Mouse (Mus musculus) liver, postnatal 0 days (tissue): ENCODE measurements around the gene Rfx3.

Experiments
- CTCF ChIP-seq: sonication (generic); IDR thresholded peaks from 2 replicates; pipeline ENCODE4 v1.5.1; 2016; ENCODE audit warnings: antibody characterized with exemption, low read depth
- EP300 ChIP-seq: IDR thresholded peaks from 2 replicates; pipeline ENCODE4 v1.6.1; 2016; ENCODE audit warnings: antibody characterized with exemption, low read depth, mild to moderate bottlenecking

DNA sequence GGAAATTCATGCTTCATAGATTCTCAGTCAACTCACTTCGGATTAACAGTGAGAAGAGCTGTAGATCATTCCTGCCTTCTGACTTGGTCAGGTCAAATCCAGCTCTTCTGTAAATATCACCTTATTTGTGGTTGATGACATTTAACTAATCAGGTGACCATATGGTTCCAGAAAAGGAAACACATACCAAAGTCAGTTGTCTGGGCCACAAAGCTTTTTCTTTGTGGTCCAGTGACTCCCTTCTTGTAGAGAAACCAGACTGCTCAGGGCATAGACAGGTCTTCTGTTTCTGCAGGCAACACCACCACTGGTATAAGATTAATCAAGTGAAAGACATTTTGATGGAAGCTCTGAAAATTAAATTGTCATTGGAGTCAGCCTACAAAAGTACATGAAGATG is 41.1 kb upstream of the Rfx3 start:
- TF ChIP-seq CTCF: no peak
- TF ChIP-seq EP300: no peak
